Mouse (Mus musculus) kidney, postnatal 4 days (tissue): ENCODE results near the gene Rnf157.

ENCODE experiments used
- DNase-seq, 2 experiments: peaks; one replicate each; pipeline ENCODE4 v3.0.0; 2021; ENCODE audit warnings: mixed read lengths in 2 of 2

The Rnf157 gene

GRCm38 (mm10) chr11:116333526-116334416, 79.1 kb downstream of the Rnf157 start:
- DNase-seq: peak; percentile 50 to 67

- no peak for DNase-seq
Observed at GRCm38 (mm10) chr11:116332983-116333270, 79.9 kb downstream of the Rnf157 start.

GRCm38 (mm10) chr11:116332232-116332982, 80.4 kb downstream of the Rnf157 start:
- DNase-seq: peak; percentile 64 to 80

DNA sequence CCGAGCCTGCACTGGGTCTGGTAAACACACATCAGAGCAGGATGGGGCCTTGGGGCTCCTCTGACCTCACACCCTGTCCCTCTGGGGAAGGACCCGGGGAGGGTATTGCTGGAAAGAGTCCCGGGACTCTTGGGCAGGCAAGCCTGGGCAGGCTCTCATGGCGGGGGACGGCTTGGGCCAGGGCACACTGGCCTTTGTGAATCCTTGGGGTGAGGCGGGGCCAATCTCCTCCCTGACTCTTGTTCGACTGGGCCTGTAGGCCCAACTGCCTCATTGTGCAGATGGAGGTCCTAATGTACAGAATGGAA, 82.7 kb downstream of the Rnf157 start:
- no peak for DNase-seq

DNA sequence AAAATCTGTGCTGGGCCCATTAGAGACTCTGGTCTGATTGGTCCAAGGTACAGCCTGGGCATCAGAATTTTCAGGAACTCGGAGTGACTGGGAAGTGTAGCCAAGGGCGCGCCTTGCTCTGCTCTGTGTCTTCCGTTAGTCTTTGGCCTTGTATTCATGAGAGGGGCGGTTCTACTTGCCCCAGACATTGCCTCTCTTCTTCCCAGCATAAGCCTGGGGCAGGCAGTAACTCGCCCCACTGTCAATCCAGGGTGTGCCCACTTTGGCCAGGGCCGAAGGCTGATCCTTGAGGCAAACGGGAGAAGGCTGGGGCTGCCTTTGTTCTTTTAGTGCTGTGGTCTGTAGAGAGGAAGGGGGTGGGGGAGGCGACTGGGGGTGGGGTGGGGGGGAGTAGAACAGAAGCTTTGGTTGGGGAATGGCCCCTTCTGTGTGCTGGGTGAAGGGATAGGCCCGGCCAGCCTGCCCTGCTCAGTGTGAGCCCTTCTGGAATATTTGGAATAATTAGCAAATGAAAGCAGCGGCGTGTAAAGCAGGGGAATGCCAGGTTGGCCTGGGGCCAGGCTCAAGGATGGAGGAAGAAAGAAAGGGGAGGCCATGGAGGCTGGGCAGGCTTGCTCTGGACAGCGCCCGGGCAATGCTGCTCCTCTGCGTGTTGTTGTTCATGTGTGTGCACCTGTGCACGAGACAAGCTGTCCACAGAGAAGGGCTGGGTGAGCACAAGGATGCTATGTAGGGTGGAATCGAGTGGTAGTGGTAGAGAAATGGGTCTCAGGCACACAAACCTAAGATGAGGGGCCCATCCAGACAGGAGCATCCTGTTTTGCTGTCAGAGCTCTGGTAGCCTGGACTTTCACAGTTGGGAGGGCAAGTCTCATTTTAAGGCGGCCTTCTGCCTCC, 83.3 kb downstream of the Rnf157 start:
- peak; percentile 74 to 81 for DNase-seq

DNA sequence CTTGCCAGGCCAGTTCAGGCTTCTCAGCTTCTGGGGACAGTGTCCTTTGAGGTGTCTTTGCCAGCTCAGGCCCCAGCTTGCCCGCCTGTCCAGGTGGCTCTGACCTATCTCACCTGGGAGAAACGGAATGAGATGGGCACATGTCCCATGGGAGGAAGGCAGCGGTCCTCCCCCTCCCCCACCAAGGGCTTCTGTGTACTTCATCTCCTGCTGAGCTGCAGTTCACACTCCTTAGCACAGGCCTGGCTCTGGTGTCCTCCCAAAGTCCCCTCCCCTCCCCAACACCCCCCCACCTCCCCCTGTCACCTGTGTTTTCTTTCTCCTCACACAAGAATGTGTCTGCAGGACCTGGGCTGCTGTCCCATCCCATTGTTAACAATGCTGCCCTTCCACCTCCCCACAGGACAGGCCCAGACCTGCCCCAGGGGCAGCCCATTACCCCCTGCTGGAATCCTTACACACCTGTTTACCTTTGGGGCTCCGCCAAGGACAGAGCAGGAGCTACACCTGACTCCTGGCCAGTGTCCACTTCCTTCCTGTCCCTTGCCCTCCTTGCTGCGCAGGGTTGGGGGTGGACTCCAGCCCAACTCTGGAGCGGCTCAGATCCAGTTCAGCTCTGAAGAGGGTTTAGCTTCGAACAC, 85.7 kb downstream of the Rnf157 start:
- no peak for DNase-seq

DNA sequence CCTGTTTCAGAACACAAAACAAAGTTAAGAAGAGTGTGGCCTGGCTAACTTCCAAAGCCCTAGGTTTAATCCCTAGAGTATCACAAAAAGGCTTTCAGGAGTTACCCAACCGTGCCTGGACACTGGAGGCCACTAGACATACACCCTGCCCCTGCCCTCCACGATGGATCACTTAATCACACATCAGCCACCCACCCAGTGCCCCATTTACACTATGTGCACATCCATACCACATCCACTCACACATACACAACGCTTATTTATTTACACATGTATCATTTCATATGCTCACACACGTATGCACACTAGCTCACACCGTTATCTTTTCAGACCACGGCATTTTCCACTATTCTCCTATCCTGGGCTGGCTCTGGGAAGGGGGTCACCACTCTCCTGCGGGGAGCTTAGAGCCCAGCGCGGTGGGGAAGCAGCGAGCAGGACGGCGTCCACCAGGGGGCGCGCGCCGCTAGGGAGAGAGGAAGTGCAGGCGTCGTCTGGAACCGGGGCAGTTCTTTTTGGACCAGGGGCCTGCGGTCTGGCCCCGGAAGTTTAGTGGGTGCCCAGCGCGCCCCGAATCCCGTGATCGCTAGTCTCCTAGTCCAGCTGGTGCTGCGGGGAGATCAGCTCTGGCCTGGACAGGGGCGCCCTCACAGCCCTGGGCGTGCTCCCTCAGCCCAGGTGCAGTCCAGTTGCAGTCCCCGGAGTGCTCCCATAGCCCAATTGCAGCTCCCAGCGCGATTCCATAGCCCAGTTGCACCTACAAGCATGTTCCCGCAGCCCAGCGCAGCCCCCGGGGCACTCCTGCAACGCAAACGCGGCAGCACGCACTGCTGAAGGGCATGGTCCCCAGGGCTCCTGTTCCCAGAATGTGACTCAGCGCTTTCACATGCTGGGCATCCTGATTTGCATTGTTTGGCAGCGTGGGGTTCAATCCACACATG, 93.8 kb downstream of the Rnf157 start:
- peak; percentile 94 to 95 for DNase-seq

GRCm38 (mm10) chr11:116312359-116312758, 100.5 kb downstream of the Rnf157 start:
- no peak for DNase-seq

DNA sequence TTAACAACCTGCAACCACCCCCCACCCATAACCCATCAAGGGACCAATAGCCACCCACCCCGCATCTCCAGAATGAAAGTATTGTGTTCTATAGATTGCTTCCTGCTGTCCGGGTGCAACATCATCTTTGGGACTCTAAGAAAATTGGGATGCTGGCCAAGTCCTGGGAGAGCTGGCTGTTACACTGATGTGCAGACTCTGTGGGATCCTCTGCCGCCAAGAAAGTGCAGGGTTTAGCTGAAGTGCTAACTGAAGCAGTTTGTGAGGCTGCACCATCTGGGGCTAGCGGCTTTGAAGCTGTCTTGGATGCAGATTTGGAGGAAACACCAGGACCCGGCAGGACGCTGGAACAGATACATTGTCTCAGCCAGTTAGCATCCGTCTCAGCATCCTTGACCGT, 101.7 kb downstream of the Rnf157 start:
- peak in 1 of 2 experiments; percentile 50 for DNase-seq

- no peak for DNase-seq
Observed at GRCm38 (mm10) chr11:116309601-116310000, 103.2 kb downstream of the Rnf157 start.

- DNase-seq: no peak
Observed at GRCm38 (mm10) chr11:116307762-116308531, 104.9 kb downstream of the Rnf157 start.

- DNase-seq: no peak
Observed at GRCm38 (mm10) chr11:116307019-116307725, 105.7 kb downstream of the Rnf157 start, which contains the start of gene Exoc7. Gene Exoc7, minus strand, starts transcription at chr11:116307233.

DNA sequence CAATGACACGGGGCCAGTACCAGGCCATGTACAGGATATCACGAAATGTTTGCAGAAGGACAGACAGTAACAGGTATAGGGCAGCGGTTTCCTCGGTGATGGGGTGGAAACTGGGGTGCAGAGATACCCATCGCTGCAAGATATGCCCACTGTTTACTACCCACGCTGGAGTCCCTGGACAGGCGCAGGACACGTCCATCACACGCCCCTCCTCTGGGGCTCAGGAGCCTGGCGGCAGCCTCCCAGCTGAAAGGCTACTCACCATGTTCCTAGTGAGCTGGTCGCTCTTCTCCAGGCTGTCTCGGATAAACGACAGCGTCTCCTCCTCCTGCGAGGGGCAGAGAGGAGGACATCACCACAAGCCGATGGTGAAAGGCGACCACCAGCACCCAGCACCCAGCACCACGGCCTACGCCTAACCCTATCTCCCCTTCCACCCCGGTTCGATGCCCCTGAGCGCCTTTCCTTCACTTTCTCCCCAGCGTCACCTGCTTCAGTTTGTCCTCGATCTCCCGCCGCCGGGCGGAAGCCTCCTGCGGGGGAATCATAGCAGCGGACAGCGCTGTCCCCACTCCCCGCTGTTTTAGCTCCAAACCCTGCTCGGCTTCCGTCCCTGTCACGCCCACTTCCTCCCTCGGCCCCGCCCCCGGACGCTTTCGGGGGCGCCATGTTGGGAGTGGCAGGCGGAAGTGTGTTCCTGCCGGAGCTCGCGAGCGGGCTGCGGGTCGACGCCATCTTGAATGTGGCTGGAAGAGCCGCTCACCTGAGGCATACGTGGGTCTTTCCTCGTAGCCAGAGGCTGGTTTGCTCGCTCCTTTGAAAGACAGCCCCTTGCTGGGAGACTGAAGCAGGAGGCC, 106.5 kb downstream of the Rnf157 start:
- peak; percentile 97 to 98 for DNase-seq

- DNase-seq: no peak
Observed at GRCm38 (mm10) chr11:116305423-116305822, 107.4 kb downstream of the Rnf157 start.

DNA sequence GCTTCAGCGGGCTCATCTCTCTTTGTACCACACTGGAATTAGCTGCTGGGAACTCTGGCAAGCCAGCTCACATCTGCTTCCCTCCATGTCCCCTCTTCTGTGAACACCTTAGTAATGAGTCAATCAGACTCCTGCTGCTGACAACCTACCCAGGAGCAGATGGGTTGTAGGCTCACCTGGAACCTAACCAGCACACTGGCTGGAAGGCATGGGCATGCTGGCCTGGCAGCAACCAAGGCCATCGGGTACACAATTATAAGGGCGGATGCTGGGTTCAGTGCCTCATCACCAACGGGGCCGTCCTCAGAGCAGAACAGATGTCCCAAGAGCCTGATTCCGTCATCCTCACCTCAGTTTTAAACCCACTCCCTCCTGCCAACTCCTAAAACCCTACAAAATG, 114.2 kb downstream of the Rnf157 start:
- DNase-seq: no peak

DNA sequence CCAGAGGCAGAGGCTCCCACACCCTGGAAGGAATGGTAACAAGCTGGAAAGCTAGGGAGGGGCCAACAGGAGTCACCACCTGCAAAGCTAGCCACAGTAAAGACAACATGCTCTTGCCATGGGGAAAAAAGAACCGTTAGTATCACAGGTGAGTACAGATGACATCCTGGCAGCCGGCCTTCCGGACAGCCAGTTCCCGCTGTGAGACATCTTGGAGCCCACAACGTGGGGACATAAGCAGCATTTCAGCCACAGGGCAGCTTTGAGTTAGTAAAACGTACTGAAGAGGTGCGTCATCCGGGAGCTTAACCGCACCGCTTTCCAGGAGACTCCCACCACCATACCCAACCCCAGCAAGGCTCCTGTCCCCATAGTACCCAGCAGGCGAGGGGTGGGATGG, 114.6 kb downstream of the Rnf157 start:
- DNase-seq: no peak

GRCm38 (mm10) chr11:116297017-116297416, 115.8 kb downstream of the Rnf157 start:
- no peak for DNase-seq

GRCm38 (mm10) chr11:116296191-116296734, 116.6 kb downstream of the Rnf157 start:
- DNase-seq: no peak

GRCm38 (mm10) chr11:116294319-116294718, 118.5 kb downstream of the Rnf157 start:
- peak; percentile 74 to 82 for DNase-seq
